11 mouse cellular contexts compared by ENCODE assay signal in the genomic region with DNA sequence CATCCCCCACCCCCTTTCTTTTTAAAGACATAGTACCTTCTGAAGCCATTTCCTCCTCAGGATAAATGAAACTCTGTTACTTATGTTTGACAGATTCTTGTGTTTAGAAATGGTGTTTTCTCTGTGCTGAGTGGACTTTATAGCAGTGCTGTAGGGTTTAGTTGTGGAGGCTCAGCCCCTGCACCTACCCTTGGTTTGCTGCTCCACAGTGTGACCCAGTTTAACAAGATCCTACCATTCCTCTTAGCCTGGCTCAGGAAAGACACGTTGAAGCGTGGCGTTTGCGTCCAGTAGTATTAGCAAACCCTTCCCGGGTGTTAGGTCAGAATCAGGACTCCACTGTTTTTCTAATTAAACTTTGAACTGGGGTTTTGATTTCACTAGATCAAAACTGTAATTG. TPM values are rescaled to one million over a fixed set of nuclear protein-coding genes. Genes with fewer than 3 reads are reported as not detected.
DNase-seq lines count a peak whose midpoint lies in the region; ATAC-seq and TF ChIP-seq lines count a peak whose summit lies in the region.
"Had no signal": no experiment of that assay in that cellular context is flagged by ENCODE, and none has a peak within 500 bp of the region (broad histone marks: within the 10 kb centered on the region; RNA-seq: fewer than 3 reads in every experiment).

No protein-coding gene starts in this region.

- no peak for DNase-seq in embryonic facial prominence, embryonic 10.5 days (ENCODE audit: low spot score)
- peak; percentile 18 for DNase-seq in hindbrain, embryonic 11.5 days (ENCODE audit: low spot score)
- no peak for DNase-seq in gastrocnemius, postnatal 14 days
- no peak for DNase-seq in adrenal gland, postnatal 36 days
- DNase-seq: heart, adult 2 months; kidney, postnatal 14 days had no signal

- H3K4me2 ChIP-seq in hindbrain, embryonic 11.5 days (replicated peaks; ENCODE audit: low read depth, low read length), result no peak overlapping the region
- no peak overlapping the region for H3K4me2 ChIP-seq in midbrain, embryonic 13.5 days (replicated peaks)
- H3K4me2 ChIP-seq: limb, embryonic 13.5 days; lung, embryonic 15.5 days had no signal

- peaks cover 5% of the 10 kb centered on the region for H3K4me1 ChIP-seq in cortical plate, adult 2 months (ENCODE audit: control insufficient read depth, insufficient read depth, low read length)
- H3K4me1 ChIP-seq in embryonic facial prominence, embryonic 10.5 days, result peaks cover 29% of the 10 kb centered on the region
- no peaks in the 10 kb centered on the region for H3K4me1 ChIP-seq in hindbrain, embryonic 11.5 days (replicated peaks; ENCODE audit: control insufficient read depth, insufficient read depth, low read length)
- H3K4me1 ChIP-seq in midbrain, embryonic 13.5 days (replicated peaks), result peaks cover 32% of the 10 kb centered on the region

- intact Hi-C loops in gastrocnemius, postnatal 14 days (cut with DNase I; ENCODE audit: low total_unique reads), result no loop called here

- peak overlapping the region; percentile 38 for H3K27ac ChIP-seq in cortical plate, adult 2 months (ENCODE audit: insufficient read depth, low read length)
- H3K27ac ChIP-seq in embryonic facial prominence, embryonic 10.5 days (replicated peaks), result peak overlapping the region; percentile 67
- H3K27ac ChIP-seq in hindbrain, embryonic 11.5 days (ENCODE audit: low read depth, low read length), result peak overlapping the region; percentile 18; the same call in 1 of the 2 replicates
- H3K27ac ChIP-seq in midbrain, embryonic 13.5 days, result peak overlapping the region; percentile 75
- H3K27ac ChIP-seq: heart, adult 2 months; lung, embryonic 15.5 days had no signal

- no peak overlapping the region for H3K9ac ChIP-seq in hindbrain, embryonic 11.5 days (ENCODE audit: low read depth, low read length)
- H3K9ac ChIP-seq in midbrain, embryonic 13.5 days (replicated peaks), result 0 out of 2 replicates have a peak overlapping the region, but pooled peaks have one; percentile 8
- H3K9ac ChIP-seq: limb, embryonic 13.5 days; lung, embryonic 15.5 days had no signal

- WGBS in embryonic facial prominence, embryonic 10.5 days, result 12% methylated on average over 5 of the region's 5 CpGs
- 20% methylated on average over 5 of the region's 5 CpGs for WGBS in hindbrain, embryonic 11.5 days
- WGBS in midbrain, embryonic 13.5 days, result 12% methylated on average over 5 of the region's 5 CpGs

- TF ChIP-seq CTCF in cortical plate, adult 2 months (IDR thresholded peaks at IDR 0.05; ENCODE audit: extremely low read depth, insufficient read depth, low read length), result no peak

- ATAC-seq in hindbrain, embryonic 11.5 days (ENCODE audit: low FRiP score), result peak; percentile 13; the same call in 1 of the 2 replicates
- peak; percentile 25 for ATAC-seq in midbrain, embryonic 13.5 days
- no peak for ATAC-seq in CD4-positive, CD25-positive, alpha-beta regulatory T cell, adult 4 months

- no peak for TF ChIP-seq POLR2A in cortical plate, adult 2 months (IDR thresholded peaks at IDR 0.05; ENCODE audit: extremely low read depth, insufficient read depth, low read length)

- H3K9me3 ChIP-seq in embryonic facial prominence, embryonic 10.5 days, result no peaks in the 10 kb centered on the region
- no peaks in the 10 kb centered on the region for H3K9me3 ChIP-seq in hindbrain, embryonic 11.5 days (ENCODE audit: control insufficient read depth, low read length)
- no peaks in the 10 kb centered on the region for H3K9me3 ChIP-seq in midbrain, embryonic 13.5 days
- H3K9me3 ChIP-seq: limb, embryonic 13.5 days; lung, embryonic 15.5 days had no signal

- H3K4me3 ChIP-seq in cortical plate, adult 2 months (ENCODE audit: insufficient read depth, low read length), result no peak overlapping the region
- H3K4me3 ChIP-seq in embryonic facial prominence, embryonic 10.5 days, result no peak overlapping the region
- H3K4me3 ChIP-seq in hindbrain, embryonic 11.5 days (ENCODE audit: low read depth, low read length), result no peak overlapping the region
- no peak overlapping the region for H3K4me3 ChIP-seq in midbrain, embryonic 13.5 days (replicated peaks)
- H3K4me3 ChIP-seq: heart, adult 2 months; limb, embryonic 13.5 days; lung, embryonic 15.5 days had no signal

- no peaks in the 10 kb centered on the region for H3K27me3 ChIP-seq in embryonic facial prominence, embryonic 10.5 days (replicated peaks; ENCODE audit: low read depth, poor library complexity, severe bottlenecking)
- H3K27me3 ChIP-seq in hindbrain, embryonic 11.5 days (ENCODE audit: control insufficient read depth, insufficient read depth, low read length), result no peaks in the 10 kb centered on the region
- H3K27me3 ChIP-seq in midbrain, embryonic 13.5 days, result no peaks in the 10 kb centered on the region
- H3K27me3 ChIP-seq: limb, embryonic 13.5 days; lung, embryonic 15.5 days had no signal

- H3K36me3 ChIP-seq in embryonic facial prominence, embryonic 10.5 days (replicated peaks), result peaks cover 4% of the 10 kb centered on the region; the same call in 1 of the 2 replicates
- no peaks in the 10 kb centered on the region for H3K36me3 ChIP-seq in hindbrain, embryonic 11.5 days (ENCODE audit: control insufficient read depth, insufficient read depth, low read length)
- H3K36me3 ChIP-seq in midbrain, embryonic 13.5 days, result peaks cover 4% of the 10 kb centered on the region; the same call in 1 of the 2 replicates
- H3K36me3 ChIP-seq: limb, embryonic 13.5 days; lung, embryonic 15.5 days had no signal

RNA-seq across cellular contexts. Expression of a gene that starts 54.0 kb away (rescaled TPM):
- polyA plus RNA-seq in cortical plate, adult 2 months (2012; rRNA removed), result 32.4 and 37.2 TPM in 2 replicates
- polyA plus RNA-seq in embryonic facial prominence, embryonic 10.5 days (2016; fragmentation: Nextera tagmentation; extraction: Ambion mirVana), result 92.9 and 103 TPM in 2 replicates
- polyA plus RNA-seq in hindbrain, embryonic 11.5 days (2014; fragmentation: Nextera tagmentation; extraction: Ambion mirVana), result 102 and 104 TPM in 2 replicates
- 70.4 and 78.0 TPM in 2 replicates for polyA plus RNA-seq in midbrain, embryonic 13.5 days (2015; fragmentation: Nextera tagmentation; extraction: Ambion mirVana)
- polyA plus RNA-seq in CD4-positive, CD25-positive, alpha-beta regulatory T cell, adult 4 months (2017; shearing (Covaris generic)), result 100 to 1,000 TPM; 166 to 170 TPM
- total RNA-seq in gastrocnemius, postnatal 14 days (2021), result 10 to 100 TPM; 53.1 to 61.6 TPM
- total RNA-seq in adrenal gland, postnatal 36 days (2021), result 100 to 1,000 TPM in 1 of 2 experiments, 10 to 100 TPM in 1; 63.6 to 125 TPM

Comparison
In these comparisons a context has a peak if more than half of its experiments do, and no peak if none do; other contexts are left out.
1. H3K27ac ChIP-seq: peak in every context shown above with its lines; median percentile 75 in midbrain, embryonic 13.5 days; 67 in embryonic facial prominence, embryonic 10.5 days; 38 in cortical plate, adult 2 months; 18 in hindbrain, embryonic 11.5 days.